Mouse (Mus musculus): ENCODE data around the gene Myo3a. TPM values are rescaled to one million over a fixed set of nuclear protein-coding genes. Genes with fewer than 3 reads are reported as not detected.
A peak's percentile ranks its signal among the peaks of the same experiment; 100 is the strongest.
"Not testable (repeated sequence)": the region's sequence is repeated elsewhere in the genome, so short reads cannot be mapped to it uniquely, and the experiment has no call there.

The Myo3a gene
- total RNA-seq (2021), result not detected
- polyA plus RNA-seq (2012; rRNA removed), result not detected in 2 replicates
- long read RNA-seq, result 0 reads

DNA sequence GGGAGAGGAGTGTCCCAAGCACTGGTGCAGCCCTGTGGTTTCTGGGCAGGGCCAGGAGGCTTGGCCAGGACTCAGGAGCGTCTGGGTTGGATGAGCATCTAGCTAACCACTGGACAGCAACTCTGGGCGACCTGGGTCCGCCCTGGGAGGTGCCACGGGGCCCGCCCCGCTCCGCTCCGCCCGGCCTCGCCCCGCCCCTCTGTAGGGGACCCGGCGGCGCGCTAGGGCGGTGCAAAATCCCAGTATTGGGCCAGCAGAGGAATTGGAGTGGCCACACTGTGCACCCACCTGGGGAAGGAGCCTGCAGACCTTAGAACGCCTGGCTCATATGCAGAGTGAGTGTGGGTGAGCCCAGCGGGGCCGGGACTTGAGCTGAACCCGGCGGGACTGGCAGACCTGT is at the start of gene Myo3a:
Gene Myo3a (plus strand): TSS at position 196 of the 400 bp plus-strand sequence.
- DNase-seq, result peak; percentile 17

DNA sequence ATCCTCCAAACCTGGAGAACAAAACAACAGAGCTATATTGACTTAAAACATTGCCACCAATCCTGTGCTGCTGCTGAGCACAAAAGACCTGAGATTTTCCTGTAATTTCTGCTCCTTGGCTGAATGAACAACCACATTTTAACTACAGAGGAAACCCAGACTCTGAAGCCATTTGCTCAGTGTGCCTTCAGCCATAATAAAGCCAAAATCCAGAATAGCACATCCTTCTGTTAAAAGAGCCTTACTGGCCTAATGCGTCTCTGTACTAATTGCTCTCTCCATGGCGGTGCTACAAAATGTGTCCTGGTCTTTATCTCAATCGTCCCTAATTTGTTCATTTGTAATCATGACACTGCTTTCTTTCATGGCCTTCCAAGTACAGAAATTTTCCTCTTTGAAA is 23.2 kb downstream of the Myo3a start:
- no peak for DNase-seq

DNA sequence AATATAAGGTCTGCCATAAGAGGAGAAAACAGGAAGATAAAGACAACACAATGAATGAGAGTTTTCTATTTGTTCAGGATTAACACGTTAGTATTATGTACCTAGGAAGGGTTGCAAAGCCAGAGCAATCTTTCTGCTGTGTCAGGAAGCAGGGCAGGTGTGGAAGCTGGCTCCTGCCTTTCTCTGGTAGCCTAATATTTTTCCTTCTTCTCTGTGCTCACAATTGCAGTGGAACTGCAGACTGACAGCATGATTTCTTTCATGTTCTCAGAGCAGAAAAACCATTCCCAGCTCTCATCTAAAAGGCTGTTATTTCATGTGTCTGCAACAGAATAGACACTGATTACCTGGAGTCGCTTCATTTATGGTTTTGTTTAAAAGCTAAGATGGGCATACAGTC is 23.7 kb downstream of the Myo3a start:
- DNase-seq, result no peak

DNA sequence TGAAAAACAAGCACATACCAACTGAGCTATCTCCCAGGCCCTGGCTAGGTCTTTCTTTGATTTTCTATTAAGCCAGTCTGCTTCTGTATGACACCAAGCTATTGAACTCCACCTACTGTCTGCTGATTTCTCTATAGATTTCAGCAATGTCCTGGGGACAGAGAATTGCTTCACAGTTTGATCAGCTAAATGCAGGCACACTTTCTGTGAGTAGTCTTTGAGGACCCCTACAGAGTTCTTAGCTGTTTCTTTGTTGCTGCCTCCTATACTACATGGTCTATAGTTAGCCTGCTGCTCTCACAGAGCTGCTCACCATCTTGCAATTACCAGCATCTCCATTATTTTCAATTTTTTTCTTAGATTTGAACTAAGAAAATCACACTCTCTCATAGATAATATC is 28.3 kb downstream of the Myo3a start:
- DNase-seq, result no peak

DNA sequence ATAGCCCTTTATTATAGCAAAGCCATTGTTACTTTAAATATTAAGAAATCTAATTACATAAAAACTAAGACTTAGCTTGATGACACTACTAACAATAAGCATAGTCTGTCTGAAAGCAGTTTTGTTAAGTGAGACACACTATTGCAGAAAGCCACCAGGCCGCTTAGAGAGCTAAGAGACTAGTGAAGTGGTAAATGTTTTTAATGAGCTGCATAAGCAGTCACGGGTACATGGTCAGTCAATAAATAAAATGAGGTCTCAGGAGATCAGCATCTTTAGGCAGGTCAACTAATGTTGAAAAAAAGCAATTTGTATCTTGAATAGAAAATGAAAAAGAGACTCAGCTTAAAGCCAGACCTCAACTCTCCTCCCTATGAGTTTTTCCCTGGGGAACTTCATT is 44.3 kb downstream of the Myo3a start:
- no peak for DNase-seq

DNA sequence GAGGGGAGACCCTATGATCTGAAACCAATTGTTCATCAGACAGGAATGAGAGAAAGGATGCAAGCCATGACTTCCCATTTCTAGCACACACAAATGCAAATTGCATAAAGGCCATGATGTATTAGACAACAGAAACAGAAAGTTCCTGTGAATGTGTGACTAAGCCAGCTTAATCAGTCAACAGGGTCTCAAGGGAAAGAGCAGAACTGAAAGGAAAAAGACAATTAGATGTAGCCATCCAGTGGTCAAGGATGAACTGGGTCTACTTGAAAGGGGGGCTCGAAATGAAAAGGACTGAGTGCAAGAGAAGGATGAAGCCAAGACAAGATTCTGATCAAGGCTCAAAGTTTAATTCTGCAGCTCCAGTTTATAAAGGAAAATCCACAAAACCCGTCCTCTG is 58.1 kb downstream of the Myo3a start:
- DNase-seq, result no peak

DNA sequence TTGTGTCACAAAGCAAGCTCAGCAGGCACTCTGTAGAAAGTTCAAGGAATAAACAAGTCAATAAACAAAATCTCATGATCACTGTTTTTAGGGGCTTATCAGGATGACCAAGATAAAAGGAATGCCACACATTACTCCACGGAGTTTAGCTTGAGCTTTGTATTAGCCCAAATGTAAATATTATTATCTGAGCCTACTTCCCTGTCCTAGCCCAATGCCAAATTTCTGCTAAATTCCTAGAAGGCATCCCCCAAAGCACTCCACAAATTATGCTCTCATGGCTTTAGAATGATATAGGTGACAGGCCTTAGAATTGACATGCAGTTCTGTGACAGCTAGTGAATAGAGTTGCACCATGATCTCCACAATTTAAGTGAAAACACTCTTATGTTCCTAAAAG is 58.5 kb downstream of the Myo3a start:
- no peak for DNase-seq

DNA sequence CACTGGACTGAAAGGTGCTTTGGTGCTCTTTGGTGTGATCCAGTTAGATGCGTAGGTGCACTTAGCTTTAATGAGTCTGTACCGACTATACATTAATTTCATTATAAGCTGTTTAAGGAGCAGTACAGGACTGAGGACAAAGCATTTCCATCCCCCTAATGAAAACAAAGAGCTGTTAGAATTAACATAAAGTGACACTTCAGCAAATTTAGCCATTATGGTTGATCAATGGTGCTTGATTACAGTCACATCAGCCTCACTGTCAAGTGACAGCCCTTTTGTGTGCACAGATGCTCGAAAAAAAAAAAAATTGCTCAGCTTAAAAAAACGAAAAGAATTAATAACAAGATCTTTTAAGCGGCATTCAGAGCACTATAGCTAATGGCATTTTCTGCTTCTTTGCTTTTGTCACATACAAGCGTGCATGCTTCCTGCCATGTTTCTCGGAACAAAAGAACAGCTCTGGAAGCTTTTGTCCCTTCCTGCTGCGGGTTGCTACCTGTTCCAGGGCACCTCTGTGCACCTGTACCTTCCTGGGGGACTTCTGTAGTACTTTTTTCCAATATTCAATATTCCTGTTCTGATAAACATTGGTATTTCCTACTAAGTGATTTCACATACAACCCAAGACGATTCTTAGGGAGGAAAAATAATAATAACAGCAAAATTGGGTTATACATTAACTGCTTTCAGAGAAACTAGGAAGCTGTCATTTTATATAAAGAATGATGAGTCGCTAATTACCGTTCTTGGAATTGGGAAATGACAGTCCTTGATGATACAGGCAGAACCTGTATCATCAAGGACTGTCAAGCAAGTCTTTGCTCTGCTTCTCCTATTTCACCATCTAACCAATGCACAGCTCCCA is 66.5 kb downstream of the Myo3a start:
- no peak for DNase-seq

DNA sequence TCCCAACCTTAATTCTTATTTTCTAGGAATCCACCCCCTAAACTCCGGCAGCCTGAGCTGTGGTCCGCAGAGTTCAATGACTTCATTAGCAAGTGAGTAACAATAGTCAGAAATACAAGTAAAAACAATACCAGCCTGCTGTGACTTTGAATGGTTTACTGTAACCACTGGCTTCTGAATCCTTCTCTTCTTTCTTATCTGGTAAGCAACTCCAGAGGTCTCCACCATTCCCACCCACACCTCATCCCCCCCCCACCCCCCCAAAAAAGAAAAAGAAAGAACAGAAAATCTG is 67.1 kb downstream of the Myo3a start:
- DNase-seq, result no peak

DNA sequence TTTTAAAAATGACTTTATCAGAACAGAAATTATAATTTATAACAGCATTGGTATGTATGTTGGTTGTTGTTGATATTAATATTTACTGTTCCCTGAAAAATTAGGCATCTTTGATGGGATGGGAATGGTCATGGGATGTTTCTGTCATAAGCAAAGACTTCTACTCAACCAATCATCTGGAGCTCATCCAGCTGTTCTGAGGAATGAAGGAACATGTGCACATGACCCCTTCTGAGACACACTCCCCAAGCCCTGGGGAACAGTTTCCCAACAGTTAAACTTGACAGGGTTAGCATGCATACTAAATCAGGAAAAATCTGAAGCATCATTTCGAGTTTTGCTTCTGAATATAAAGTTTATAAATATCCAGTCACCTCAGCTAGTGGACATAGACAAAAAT is 70.6 kb downstream of the Myo3a start:
- DNase-seq, result no peak

DNA sequence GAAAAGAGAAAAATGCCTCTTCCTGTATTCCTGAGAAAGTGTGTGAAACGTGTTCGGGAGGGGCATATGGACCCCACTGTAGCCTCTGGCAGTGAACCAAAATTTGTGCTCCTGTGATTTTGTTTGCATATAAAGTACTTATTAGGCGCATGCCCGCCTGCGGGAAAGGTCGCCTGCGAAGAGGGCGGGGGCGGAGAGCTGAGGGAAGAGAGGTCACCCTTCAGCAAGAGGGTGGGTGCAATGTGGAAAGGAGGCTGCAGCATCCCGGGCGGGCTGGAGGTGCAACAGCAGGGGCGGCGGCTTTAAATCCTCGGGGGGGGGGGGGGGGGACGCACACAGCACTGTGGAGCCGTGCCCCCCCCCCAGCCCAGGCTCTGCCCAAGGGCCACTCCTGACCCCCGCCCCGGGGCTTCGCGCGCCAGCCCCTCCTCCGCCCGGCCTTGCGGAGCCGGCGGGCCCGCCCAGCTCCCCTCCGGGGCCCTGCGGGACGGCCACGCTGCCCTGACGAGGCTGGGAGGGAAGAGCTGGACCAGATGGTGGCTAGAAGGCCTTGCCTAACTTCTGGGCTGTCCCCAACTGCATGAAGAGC is 111.1 kb downstream of the Myo3a start:
- no peak for DNase-seq

DNA sequence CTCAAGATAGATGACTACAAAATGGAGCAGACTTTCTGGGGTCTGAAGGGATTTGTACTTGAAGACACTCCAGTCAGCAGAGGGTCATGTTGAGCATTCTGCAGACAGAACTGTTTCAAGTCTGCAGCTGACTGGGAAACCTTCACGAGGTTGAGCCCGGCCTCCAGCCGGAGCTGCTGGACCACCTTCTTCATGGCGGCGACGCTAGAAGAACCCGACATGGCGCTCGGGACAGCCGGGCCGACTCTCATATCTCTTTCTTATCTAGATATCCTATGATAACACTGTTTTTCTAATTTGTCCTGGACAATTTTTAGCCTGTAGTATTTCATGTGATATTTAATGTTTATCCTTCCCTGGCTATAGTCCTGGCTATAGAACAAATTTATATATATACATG is 183.2 kb downstream of the Myo3a start:
- DNase-seq, result not testable (repeated sequence)

DNA sequence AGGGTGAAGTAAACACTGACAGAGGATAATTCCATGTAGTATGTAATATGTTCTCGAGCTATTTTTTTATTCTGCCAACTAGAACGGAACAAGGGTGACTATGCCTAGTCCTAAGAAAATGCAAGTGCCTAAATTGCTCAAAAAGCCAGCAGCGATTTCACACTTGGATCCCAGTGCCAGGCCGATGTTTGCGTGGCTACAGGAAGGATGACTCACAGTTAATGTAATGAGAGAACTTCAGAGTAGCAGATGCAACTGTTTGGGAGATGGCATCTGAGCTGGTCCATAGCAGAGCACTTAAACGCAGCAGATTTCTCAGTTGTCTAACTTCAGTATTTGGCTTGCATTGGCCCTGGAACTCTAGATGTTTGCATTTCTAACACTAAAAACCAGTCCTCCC is 321.1 kb downstream of the Myo3a start:
- DNase-seq, result no peak

DNA sequence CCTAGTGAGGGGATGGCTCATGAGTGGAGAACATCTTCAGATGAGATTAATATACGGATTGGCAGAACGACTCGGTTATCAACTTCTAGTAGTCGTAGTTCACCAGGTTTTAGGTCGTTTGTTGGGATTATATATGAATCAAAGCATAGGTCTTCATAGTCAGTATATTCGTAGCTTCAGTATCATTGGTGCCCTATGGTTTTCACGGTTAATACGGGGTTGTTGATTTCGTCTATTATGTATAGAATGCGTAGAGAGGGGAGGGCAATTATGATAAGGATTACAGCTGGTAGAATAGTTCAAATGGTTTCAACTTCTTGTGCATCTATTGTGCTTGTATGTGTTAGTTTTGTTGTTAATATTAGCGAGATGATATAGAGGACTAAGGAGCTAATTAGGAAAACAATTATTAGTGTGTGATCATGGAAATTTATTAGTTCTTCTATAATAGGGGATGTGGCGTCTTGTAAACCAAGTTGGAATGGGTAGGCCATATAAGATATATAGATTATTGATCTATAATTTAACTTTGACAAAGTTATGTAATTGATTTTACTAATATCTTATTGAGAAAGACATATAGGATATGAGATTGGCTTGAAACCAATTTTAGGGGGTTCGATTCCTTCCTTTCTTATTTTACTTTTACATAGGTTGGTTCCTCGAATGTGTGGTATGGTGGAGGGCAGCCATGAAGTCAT is 360.3 kb downstream of the Myo3a start:
- not testable (repeated sequence) for DNase-seq

DNA sequence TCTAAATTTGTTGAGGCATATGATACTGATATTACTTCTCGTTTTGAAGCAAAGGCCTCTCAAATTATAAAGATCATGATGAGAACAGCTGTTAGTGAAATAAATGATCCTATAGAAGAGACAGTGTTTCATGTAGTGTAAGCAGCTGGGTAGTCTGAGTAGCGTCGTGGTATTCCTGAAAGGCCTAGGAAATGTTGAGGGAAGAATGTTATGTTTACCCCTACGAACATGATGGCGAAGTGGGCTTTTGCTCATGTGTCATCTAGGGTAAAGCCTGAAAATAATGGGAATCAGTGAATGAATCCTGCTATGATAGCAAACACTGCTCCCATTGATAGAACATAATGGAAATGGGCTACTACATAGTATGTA is 360.9 kb downstream of the Myo3a start:
- DNase-seq, result not testable (repeated sequence)

DNA sequence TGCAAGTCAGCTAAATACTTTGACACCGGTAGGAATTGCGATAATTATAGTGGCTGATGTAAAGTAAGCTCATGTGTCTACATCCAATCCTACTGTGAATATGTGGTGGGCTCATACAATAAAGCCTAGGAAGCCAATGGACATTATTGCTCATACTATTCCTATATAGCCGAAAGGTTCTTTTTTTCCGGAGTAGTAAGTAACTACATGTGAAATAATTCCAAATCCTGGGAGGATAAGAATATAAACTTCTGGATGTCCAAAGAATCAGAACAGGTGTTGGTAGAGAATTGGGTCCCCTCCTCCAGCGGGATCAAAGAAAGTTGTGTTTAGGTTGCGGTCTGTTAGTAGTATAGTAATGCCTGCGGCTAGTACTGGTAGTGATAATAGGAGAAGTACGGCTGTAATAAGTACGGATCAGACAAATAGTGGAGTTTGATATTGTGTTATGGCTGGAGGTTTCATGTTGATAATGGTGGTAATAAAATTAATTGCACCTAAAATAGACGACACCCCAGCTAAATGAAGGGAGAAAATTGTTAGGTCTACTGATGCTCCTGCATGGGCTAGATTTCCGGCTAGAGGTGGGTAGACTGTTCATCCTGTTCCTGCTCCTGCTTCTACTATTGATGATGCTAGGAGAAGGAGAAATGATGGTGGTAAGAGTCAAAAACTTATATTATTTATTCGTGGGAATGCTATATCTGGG is 361.5 kb downstream of the Myo3a start:
- DNase-seq, result not testable (repeated sequence)

DNA sequence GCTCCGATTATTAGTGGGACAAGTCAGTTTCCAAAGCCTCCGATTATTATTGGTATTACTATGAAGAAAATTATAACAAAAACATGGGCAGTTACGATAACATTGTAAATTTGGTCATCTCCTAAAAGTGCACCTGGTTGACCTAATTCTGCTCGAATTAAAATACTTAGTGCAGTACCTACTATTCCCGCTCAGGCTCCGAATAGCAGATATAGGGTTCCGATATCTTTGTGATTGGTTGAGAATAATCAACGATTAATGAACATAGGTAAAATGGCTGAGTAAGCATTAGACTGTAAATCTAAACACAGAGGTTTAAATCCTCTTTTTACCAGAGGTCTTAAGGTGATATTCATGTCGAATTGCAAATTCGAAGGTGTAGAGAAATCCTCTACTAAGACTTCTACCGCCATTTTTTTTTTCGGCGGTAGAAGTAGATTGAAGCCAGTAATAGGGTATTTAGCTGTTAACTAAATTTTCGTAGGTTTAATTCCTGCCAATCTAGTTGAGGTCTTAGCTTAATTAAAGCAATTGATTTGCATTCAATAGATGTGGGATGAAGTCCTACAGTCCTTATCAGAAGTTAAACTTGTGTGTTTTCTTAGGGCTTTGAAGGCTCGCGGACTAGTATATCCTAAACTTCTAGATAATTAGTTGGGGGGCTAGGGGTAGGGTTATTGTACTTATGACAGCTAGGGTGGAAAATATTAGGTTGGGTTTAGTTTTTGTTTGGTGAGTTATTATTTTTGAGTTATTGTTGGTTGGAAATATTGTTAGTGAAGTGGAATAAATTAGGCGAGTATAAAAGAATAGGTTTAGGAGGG is 362.3 kb downstream of the Myo3a start:
- not testable (repeated sequence) for DNase-seq

DNA sequence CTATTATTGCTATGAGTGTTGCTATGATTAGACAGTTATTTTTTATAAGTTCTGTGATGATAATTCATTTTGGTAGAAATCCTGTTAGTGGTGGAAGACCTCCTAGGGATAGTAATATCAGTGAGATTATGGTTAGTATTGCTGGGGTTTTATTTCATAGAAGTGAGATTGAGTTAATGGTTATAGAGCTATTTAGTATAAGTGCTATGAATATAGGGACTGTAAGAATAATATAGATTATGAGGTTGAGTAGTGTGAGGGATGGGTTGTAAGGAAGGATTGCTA is 362.8 kb downstream of the Myo3a start:
- no peak for DNase-seq

DNA sequence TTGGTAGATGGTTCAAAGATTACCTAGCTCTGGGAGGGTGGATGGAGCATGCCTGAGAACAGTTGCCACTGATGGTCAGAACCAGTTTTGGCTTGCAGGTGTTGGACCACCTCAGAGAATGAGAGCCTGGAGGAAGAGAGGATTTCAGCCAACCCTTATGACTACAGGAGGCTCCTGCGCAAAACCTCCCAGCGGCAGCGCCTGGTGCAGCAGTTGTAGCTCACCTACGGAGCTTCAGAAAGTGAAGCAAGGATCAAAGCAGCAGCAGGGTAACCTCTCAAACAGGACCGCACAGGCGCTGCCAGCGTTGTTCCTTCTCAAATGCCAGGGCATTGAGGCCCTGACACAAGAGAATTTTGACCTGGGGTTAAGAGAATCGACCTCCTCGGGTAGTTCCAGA is 390.6 kb downstream of the Myo3a start:
- DNase-seq, result no peak

DNA sequence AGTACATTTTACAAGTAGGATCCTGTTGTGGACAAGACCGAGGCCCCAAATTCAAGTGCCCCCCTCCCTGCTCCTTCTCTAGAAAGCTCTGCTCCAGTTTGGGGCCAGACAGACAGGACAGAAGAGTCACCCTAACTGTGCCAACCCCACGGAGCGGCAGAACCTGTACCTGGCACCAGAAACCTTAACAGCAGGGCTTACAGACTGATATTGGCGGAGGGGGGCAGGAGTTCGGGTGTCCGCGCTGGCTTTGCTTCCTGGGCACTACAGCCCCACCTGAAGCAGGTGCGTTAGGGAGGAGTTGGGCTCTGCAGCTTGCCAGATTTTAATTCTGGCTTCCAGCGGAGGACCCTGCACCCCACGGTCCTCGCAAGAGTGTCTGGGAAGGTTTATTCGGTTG is 392.1 kb downstream of the Myo3a start:
- no peak for DNase-seq

DNA sequence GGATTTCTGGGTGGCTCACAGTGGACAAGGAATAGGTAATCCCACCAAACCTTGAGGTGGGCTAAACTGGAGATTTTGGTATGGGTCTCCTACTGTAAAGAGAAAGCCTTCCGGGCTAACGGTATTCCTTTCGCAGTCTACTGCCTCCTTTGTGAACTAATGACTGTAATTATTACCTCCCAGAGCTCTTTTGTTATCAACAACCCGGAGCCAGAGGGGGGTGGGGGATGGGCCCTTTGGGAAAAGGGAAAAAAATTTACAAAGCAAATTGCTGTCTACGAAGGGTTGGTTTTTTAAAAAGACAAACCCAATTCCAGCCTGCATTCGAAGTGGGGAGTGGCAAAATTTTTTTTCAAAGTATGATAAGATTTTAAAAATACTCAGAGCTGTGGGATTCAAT is 392.7 kb downstream of the Myo3a start:
- no peak for DNase-seq

DNA sequence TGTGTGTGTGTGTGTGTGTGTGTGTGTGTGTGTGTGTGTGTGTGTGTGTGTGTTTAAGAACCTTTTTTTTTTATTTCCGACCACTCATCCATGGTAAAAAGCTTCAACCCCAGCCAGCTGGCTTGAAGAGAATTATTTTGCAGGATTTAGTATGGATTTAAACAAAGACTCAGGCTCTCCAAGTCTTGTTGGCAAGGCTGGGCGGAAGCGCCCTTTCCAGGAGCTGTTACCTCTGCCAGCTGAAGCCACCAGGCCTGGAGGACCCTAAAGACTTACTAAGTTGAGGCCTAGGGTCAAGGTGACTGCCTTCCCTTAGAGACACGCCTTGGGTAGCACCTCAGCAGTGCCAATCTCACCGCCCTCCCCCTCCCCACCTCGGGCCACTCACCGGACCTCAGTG is 393.2 kb downstream of the Myo3a start:
- no peak for DNase-seq
